Mouse (Mus musculus): ENCODE measurements around the gene Qpct. TPM values are rescaled to one million over a fixed set of nuclear protein-coding genes. Genes with fewer than 3 reads are reported as not detected.
"Not testable (repeated sequence)": the region's sequence is repeated elsewhere in the genome, so short reads cannot be mapped to it uniquely, and the experiment has no call there.

Gene Qpct
- total RNA-seq, 2 experiments from 2014 or later, result 9.1 to 11.5 TPM

DNA sequence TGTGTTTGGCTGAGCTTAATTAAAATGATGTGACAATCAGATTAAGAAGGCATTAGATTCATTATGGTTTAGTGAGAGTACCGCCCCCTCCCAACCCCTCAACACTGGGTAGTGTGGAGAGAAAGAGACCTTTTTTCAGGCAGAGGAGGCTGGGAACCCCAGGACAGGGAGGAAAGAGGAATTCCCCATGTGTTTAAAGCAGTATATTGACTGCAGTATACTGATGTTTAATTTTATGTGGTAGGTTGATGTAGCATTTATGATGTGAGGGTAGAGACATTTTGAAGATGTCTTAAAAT, 26.1 kb downstream of the Qpct start:
- Histone ChIP-seq H3K27ac (no peak overlapping the region), H3K4me3 (no peak overlapping the region)
- DNase-seq (ENCODE audit: extremely low spot score in 1 of 2, low spot score in 2 of 2), result no peak
- TF ChIP-seq CTCF (IDR thresholded peaks at IDR 0.05), result no peak
- intact Hi-C loops (cut with DNase I), result no loop called here

DNA sequence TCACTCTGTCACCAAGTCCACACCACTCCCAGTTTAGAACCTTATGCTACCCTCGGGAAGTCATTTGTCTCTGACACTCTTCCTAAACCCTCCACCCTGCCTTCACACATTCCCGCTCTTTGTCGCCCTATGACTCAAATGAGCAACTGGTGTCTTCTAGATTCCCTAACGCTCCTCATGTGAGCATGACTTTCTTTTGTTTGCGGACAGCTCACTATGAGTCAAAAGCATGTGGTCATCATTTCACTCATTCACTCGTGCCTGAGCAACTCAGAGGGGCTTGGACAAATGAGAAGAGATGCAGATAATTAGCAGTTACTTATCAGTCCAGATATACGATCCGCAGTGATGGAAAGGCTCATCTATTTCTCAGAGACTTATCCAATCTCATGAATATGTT, 26.5 kb downstream of the Qpct start:
- TF ChIP-seq CTCF (IDR thresholded peaks at IDR 0.05), result no peak
- intact Hi-C loops (cut with DNase I), result no loop called here
- no peak overlapping the region for H3K4me3 ChIP-seq
- no peak for DNase-seq (ENCODE audit: extremely low spot score in 1 of 2, low spot score in 2 of 2)
- H3K27ac ChIP-seq, result no peak overlapping the region

DNA sequence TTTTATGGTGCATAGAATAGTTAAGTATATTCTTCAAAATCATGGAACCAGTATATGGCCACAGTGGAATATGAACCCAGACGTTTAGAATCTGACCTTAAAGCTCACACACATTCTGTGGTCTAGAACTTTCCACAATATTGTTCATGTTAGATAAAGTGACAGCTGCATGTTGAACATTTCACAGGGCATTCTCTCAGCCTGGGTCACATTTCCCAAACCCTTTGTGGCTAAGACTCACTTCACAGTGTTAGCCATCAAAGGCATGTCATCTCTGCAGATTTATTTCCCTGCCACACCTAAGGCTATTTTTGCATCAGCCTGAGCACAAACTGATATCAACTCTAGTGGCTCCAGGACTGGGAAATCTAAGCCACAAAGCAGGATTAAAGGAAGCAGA, 40.0 kb downstream of the Qpct start:
- TF ChIP-seq CTCF (IDR thresholded peaks at IDR 0.05), result no peak
- H3K4me3 ChIP-seq, result no peak overlapping the region
- no peak overlapping the region for H3K27ac ChIP-seq
- no peak for DNase-seq (ENCODE audit: extremely low spot score in 1 of 2, low spot score in 2 of 2)
- intact Hi-C loops (cut with DNase I), result no loop called here

DNA sequence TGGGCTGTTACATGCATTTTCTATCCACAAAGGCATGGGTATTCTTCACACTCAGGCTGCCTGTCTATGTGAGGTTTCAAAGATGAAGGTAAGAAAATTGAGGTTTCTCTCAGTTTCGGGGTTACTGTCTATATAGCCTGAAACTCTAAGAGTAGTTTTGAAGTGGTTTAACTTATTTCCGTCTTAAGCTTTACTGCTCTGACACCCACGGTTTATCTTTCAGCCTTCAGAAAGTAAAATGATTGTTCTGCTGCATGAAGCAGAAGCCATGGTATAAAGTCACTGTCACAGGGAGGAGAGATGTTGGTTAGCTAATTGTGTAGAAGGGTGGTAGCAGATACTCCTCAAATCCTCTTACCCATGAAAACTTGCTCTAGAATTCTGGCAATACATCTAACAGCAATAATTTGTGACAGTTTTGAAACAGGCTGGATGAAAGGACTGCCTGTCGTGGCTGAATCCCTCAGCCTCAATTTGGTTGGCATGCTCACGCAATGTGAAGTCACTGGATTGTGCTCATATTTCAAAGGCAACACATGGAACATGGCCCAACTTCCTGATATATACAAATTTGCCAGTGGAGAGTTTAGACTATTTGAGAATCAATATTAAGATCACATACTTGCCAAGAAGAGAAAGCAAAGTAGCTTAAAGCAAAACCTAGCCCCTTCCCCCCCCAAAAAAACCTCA, 41.7 kb downstream of the Qpct start:
- DNase-seq (ENCODE audit: extremely low spot score in 1 of 2, low spot score in 2 of 2), result no peak
- Histone ChIP-seq H3K27ac (no peak overlapping the region), H3K4me3 (no peak overlapping the region)
- TF ChIP-seq CTCF (IDR thresholded peaks at IDR 0.05), result no peak
- intact Hi-C loops (cut with DNase I), result no loop called here

DNA sequence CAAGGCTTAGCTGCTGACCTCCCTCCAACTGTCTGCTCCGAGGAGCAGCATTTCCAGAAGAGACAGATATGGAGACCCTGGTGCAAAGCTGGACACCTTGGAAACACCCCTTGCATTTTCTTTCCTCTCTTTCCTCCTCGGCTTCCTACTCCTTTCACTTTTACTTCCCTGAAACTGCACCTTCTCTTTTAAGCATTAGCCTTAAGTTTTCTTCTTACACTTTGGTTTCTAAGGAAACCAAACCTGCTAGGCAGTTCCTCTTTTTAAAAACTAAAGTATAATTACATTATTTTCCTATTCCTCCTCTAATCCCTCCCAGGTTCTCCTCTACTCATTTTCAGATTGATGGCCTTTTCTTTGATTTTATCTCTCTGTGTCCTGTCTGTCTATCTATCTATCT, 43.9 kb downstream of the Qpct start:
- TF ChIP-seq CTCF (IDR thresholded peaks at IDR 0.05), result no peak
- intact Hi-C loops (cut with DNase I), result no loop called here
- no peak overlapping the region for H3K27ac ChIP-seq

DNA sequence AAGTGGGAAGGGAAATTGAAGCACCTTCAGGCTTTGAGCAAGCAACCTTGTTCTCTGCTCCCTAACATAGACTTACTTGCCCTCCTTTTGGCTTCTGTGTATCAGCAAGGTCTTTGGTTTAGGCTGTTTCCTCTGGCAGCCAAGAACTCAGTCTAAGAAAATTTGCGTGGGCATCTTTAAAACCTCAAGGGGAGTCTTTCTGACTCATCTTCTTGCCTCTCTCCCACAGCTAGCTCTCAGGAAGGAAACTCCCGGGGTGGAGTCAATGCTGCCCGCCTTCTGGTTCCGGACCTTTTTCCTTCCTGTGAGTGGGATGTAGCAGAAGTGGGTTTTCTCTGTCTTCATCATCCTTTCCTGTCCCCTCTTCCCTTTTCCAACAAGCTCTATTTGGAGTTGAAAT, 48.2 kb downstream of the Qpct start:
- no peak overlapping the region for H3K4me3 ChIP-seq
- DNase-seq (ENCODE audit: extremely low spot score in 1 of 2, low spot score in 2 of 2), result peak; percentile 15 to 16
- no peak overlapping the region for H3K27ac ChIP-seq
- TF ChIP-seq CTCF (IDR thresholded peaks at IDR 0.05), result no peak
- intact Hi-C loops (cut with DNase I), result no loop called here

More for the DNA sequence above, 43.9 kb downstream of the Qpct start:
- no peak for DNase-seq (ENCODE audit: extremely low spot score in 1 of 2, low spot score in 2 of 2)
- H3K4me3 ChIP-seq, result no peak overlapping the region

DNA sequence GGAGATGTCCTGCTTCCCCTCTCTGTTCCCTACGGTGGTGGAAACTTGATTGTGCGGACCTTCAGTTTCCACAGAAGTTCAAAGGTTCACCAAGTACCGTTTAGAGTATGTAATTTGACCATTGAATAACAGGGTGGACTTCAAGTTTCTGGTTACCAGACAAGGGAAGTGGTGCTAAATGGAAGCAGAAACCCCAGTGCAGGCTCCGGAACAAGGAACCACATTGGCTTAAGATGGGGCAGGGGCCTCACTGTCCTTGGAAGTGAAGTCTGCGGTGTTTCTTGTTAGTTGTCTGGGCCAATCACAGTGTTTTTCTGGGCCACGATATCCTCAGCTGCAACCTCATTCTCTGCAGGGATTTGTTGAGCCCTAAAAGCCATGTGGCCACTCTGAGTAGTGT, 56.5 kb downstream of the Qpct start:
- no peak for TF ChIP-seq CTCF (IDR thresholded peaks at IDR 0.05)
- intact Hi-C loops (cut with DNase I), result no loop called here

DNA sequence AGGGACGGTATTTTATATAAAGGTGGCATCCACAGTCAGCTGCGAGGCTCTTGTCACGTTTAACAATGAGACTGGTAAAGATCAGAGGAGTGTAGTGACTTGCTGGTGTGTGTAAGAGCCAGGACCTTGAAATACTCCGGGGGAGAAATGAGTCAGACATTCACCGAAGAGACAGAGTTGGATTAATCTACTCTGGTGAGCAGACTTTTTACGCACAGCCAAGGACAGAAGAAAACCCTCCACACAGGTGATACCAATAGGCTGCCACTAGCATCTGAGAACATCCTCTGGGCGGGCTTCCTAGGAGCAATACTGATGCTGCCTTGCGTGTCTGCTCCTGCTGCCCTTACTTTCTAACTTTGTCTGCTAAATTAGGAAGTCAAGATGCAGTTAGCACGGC, 57.9 kb downstream of the Qpct start:
- intact Hi-C loops (cut with DNase I), result no loop called here
- no peak for DNase-seq (ENCODE audit: extremely low spot score in 1 of 2, low spot score in 2 of 2)
- H3K4me3 ChIP-seq, result no peak overlapping the region
- TF ChIP-seq CTCF (IDR thresholded peaks at IDR 0.05), result no peak
- no peak overlapping the region for H3K27ac ChIP-seq

More for the DNA sequence above, 56.5 kb downstream of the Qpct start:
- no peak for DNase-seq (ENCODE audit: extremely low spot score in 1 of 2, low spot score in 2 of 2)
- H3K4me3 ChIP-seq, result no peak overlapping the region
- H3K27ac ChIP-seq, result no peak overlapping the region

DNA sequence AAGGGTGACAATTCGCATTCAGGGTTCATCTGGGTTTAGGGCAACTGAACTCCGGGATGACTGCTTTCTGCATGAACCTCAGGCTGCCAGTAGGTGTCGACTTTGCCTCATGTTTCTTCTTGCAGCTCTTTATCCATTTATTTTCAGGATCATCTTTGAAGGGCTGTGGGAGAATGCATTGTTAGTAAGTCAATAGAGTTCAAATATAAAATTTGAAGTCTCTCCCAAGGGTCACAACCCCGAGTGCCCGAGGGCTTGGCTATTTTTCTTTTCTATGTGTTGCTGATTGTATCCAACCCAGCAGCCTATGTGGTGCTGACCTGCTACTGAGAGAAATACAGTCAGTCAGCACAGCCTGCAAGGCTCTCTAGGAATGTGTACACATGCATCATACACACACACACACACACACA, 59.2 kb downstream of the Qpct start:
- no peak overlapping the region for H3K4me3 ChIP-seq
- DNase-seq (ENCODE audit: extremely low spot score in 1 of 2, low spot score in 2 of 2), result peak; percentile 43 to 52
- no peak overlapping the region for H3K27ac ChIP-seq
- intact Hi-C loops (cut with DNase I), result loop anchor here (1.0 to 5.0 kb wide), 4 partner anchors 246 to 731 kb away; partner anchors contain the start of gene Cdc42ep3
- TF ChIP-seq CTCF (IDR thresholded peaks at IDR 0.05), result peak; percentile 95

DNA sequence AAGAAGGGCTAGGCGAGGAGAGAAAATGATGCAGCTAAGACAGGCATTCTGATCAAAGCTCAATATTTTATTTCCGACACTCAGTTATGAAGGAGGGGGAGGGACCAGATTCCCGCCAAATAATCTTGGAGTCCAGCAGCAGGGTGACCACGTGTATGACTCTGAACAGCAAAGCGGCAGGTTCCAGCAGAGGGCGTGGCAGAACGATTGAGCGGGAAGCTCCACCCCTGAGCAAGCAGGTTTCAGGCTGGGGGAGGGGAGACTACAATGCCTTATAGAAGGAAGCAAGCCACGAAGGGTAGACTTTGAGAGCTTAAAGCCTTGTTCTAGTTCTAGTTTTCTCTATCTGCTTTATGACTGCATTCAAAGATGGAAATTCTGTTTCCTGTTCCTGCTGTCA, 63.5 kb downstream of the Qpct start:
- H3K27ac ChIP-seq; intact Hi-C loops (cut with DNase I); DNase-seq (ENCODE audit: extremely low spot score in 1 of 2, low spot score in 2 of 2); H3K4me3 ChIP-seq: not testable (repeated sequence)

DNA sequence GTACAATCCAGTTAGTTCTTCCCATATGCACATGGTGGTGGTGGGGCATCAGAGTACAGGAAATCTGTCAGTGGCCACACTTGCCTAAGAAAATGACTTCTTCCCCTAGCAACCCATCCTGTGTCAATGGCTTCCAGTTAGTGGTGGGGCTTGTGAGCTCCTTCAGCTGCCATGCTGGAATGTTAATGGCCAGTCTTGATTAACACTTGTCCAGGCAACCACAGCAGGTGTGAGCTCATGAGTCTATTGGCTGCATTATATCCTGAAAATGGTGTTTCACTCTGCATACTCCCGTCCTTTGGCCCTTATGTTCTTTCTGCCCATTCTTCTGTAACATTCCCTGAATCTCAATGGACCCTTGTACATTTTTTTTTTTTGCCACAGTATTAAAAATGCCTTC, 67.4 kb downstream of the Qpct start:
- intact Hi-C loops (cut with DNase I), result no loop called here
- DNase-seq (ENCODE audit: extremely low spot score in 1 of 2, low spot score in 2 of 2), result no peak
- TF ChIP-seq CTCF (IDR thresholded peaks at IDR 0.05), result no peak
- no peak overlapping the region for H3K4me3 ChIP-seq
- no peak overlapping the region for H3K27ac ChIP-seq

DNA sequence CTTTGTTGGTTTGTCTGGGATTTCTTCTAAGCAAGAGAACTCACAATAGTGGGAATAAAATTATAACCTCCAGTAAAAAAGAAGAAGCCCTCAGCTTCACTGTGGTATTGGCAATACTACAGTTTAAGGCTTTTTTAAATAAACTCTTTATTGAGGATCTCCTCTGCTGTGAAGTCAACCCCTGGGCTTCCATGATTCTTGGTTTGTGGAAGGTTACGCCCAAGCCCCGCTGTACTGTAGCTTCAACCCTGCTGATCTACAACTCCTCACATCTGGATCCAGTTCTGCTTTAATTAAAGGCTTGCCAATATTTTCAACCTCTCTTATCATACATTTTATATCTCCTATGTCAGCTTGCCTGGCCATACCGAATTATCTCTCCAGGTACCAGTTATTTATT, 68.6 kb downstream of the Qpct start:
- intact Hi-C loops (cut with DNase I), result no loop called here
- TF ChIP-seq CTCF (IDR thresholded peaks at IDR 0.05), result no peak
- Histone ChIP-seq H3K4me3 (no peak overlapping the region), H3K27ac (no peak overlapping the region)
- no peak for DNase-seq (ENCODE audit: extremely low spot score in 1 of 2, low spot score in 2 of 2)

DNA sequence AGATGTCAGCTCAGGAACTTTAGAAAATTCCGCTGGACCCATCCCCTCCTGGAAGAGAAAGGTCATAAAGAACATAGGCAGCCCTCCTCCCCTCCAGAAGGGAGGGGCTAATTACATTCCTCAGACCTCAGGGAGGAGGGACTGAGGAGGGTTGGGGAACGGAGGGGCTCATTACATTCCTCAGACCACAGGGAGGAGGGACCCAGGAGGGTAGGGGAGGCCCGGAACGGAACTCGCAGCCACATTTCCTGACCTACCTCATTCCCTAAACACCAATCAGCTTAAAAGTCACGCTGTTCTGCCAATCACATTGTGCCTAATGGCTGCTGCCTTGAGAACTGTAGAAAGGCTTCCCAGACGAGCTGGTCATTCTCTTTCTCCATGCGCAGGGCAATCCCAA, 82.0 kb downstream of the Qpct start:
- no peak for TF ChIP-seq CTCF (IDR thresholded peaks at IDR 0.05)
- no peak for DNase-seq (ENCODE audit: extremely low spot score in 1 of 2, low spot score in 2 of 2)
- Histone ChIP-seq H3K27ac (no peak overlapping the region), H3K4me3 (no peak overlapping the region)
- intact Hi-C loops (cut with DNase I), result no loop called here

Data from left cerebral cortex, adult 2 months (tissue).